Mouse (Mus musculus): ENCODE results near the gene Gm29797. TPM values are rescaled to one million over a fixed set of nuclear protein-coding genes. Genes with fewer than 3 reads are reported as not detected.
A peak's percentile ranks its signal among the peaks of the same experiment; 100 is the strongest.

Gene Gm29797
- polyA plus RNA-seq, 1 experiment = not detected

- Histone ChIP-seq H3K4me3 (ENCODE audit: insufficient read depth, low read depth, low read length) (no peak overlapping the region), H3K4me1 (ENCODE audit: control insufficient read depth, insufficient read depth, low read length) (peaks cover 6% of the 10 kb centered on the region), H3K27ac (ENCODE audit: insufficient read depth, low read depth, low read length) (no peak overlapping the region)
- WGBS = 91% methylated on average over 10 of the region's 10 CpGs
- TF ChIP-seq POLR2A (IDR thresholded peaks at IDR 0.05; ENCODE audit: insufficient read depth, low read depth, low read length) = no peak
- TF ChIP-seq CTCF (IDR thresholded peaks at IDR 0.05; ENCODE audit: insufficient read depth, low read depth, low read length) = no peak
Measured at GRCm38 (mm10) chr2:181689466-181690160, 32.8 kb downstream of the Gm29797 start.

GRCm38 (mm10) chr2:181691083-181691482 lies 34.2 kb downstream of the Gm29797 start:
- H3K4me3 ChIP-seq (ENCODE audit: insufficient read depth, low read depth, low read length) = no peak overlapping the region
- H3K27ac ChIP-seq (ENCODE audit: insufficient read depth, low read depth, low read length) = no peak overlapping the region
- TF ChIP-seq CTCF (IDR thresholded peaks at IDR 0.05; ENCODE audit: insufficient read depth, low read depth, low read length) = no peak
- no peak for TF ChIP-seq POLR2A (IDR thresholded peaks at IDR 0.05; ENCODE audit: insufficient read depth, low read depth, low read length)
- WGBS = 90% methylated on average over 6 of the region's 6 CpGs
- peaks cover 6% of the 10 kb centered on the region for H3K4me1 ChIP-seq (ENCODE audit: control insufficient read depth, insufficient read depth, low read length)

- H3K4me1 ChIP-seq (ENCODE audit: control insufficient read depth, insufficient read depth, low read length) = peaks cover 6% of the 10 kb centered on the region
- WGBS = 87% methylated on average over 4 of the region's 4 CpGs
- no peak overlapping the region for H3K4me3 ChIP-seq (ENCODE audit: insufficient read depth, low read depth, low read length)
- no peak for TF ChIP-seq CTCF (IDR thresholded peaks at IDR 0.05; ENCODE audit: insufficient read depth, low read depth, low read length)
- no peak for TF ChIP-seq POLR2A (IDR thresholded peaks at IDR 0.05; ENCODE audit: insufficient read depth, low read depth, low read length)
- H3K27ac ChIP-seq (ENCODE audit: insufficient read depth, low read depth, low read length) = no peak overlapping the region
Measured at GRCm38 (mm10) chr2:181691571-181691970, 34.7 kb downstream of the Gm29797 start.

GRCm38 (mm10) chr2:181692304-181692703 lies 35.5 kb downstream of the Gm29797 start:
- TF ChIP-seq CTCF (IDR thresholded peaks at IDR 0.05; ENCODE audit: insufficient read depth, low read depth, low read length) (no peak), POLR2A (IDR thresholded peaks at IDR 0.05; ENCODE audit: insufficient read depth, low read depth, low read length) (no peak)

GRCm38 (mm10) chr2:181693339-181694280 lies 36.8 kb downstream of the Gm29797 start, which contains the start of gene Rgs19:
Gene Rgs19, minus strand, starts transcription at chr2:181693977.
- no peak within 1 kb of the TSS for H3K27ac ChIP-seq (ENCODE audit: insufficient read depth, low read depth, low read length)
- H3K4me1 ChIP-seq (ENCODE audit: control insufficient read depth, insufficient read depth, low read length) = peaks cover 6% of the 10 kb centered on the region
- peak within 1 kb of the TSS; percentile 77 for H3K4me3 ChIP-seq (ENCODE audit: insufficient read depth, low read depth, low read length)
- TF ChIP-seq POLR2A (IDR thresholded peaks at IDR 0.05; ENCODE audit: insufficient read depth, low read depth, low read length) (peak; percentile 63; the same call in 1 of the 2 replicates), CTCF (IDR thresholded peaks at IDR 0.05; ENCODE audit: insufficient read depth, low read depth, low read length) (no peak)
- under 1% methylated on average over 75 of the region's 75 CpGs for WGBS

More at GRCm38 (mm10) chr2:181692304-181692703, 35.5 kb downstream of the Gm29797 start:
- WGBS = 96% methylated on average over 3 of the region's 3 CpGs
- peaks cover 6% of the 10 kb centered on the region for H3K4me1 ChIP-seq (ENCODE audit: control insufficient read depth, insufficient read depth, low read length)
- H3K4me3 ChIP-seq (ENCODE audit: insufficient read depth, low read depth, low read length) = no peak overlapping the region
- H3K27ac ChIP-seq (ENCODE audit: insufficient read depth, low read depth, low read length) = no peak overlapping the region

GRCm38 (mm10) chr2:181694581-181694980 lies 37.7 kb downstream of the Gm29797 start:
- Histone ChIP-seq H3K4me1 (ENCODE audit: control insufficient read depth, insufficient read depth, low read length) (peaks cover 6% of the 10 kb centered on the region), H3K27ac (ENCODE audit: insufficient read depth, low read depth, low read length) (no peak overlapping the region), H3K4me3 (ENCODE audit: insufficient read depth, low read depth, low read length) (no peak overlapping the region)
- WGBS = 92% methylated on average over 3 of the region's 3 CpGs
- TF ChIP-seq CTCF (IDR thresholded peaks at IDR 0.05; ENCODE audit: insufficient read depth, low read depth, low read length) = no peak
- TF ChIP-seq POLR2A (IDR thresholded peaks at IDR 0.05; ENCODE audit: insufficient read depth, low read depth, low read length) = no peak

- Histone ChIP-seq H3K27ac (ENCODE audit: insufficient read depth, low read depth, low read length) (no peak overlapping the region), H3K4me3 (ENCODE audit: insufficient read depth, low read depth, low read length) (no peak overlapping the region), H3K4me1 (ENCODE audit: control insufficient read depth, insufficient read depth, low read length) (peaks cover 6% of the 10 kb centered on the region)
- TF ChIP-seq CTCF (IDR thresholded peaks at IDR 0.05; ENCODE audit: insufficient read depth, low read depth, low read length) (no peak), POLR2A (IDR thresholded peaks at IDR 0.05; ENCODE audit: insufficient read depth, low read depth, low read length) (no peak)
- 70% methylated on average over 1 of the region's 1 CpGs for WGBS
Measured at GRCm38 (mm10) chr2:181695776-181696175, 38.9 kb downstream of the Gm29797 start.

- no peak overlapping the region for H3K4me3 ChIP-seq (ENCODE audit: insufficient read depth, low read depth, low read length)
- 87% methylated on average over 33 of the region's 33 CpGs for WGBS
- peaks cover 6% of the 10 kb centered on the region for H3K4me1 ChIP-seq (ENCODE audit: control insufficient read depth, insufficient read depth, low read length)
- TF ChIP-seq CTCF (IDR thresholded peaks at IDR 0.05; ENCODE audit: insufficient read depth, low read depth, low read length) = no peak
- no peak for TF ChIP-seq POLR2A (IDR thresholded peaks at IDR 0.05; ENCODE audit: insufficient read depth, low read depth, low read length)
- H3K27ac ChIP-seq (ENCODE audit: insufficient read depth, low read depth, low read length) = no peak overlapping the region
Measured at GRCm38 (mm10) chr2:181696801-181697420, 40.1 kb downstream of the Gm29797 start.
